Mouse (Mus musculus) midbrain, embryonic 11.5 days (tissue): Measurements from ENCODE around the gene Tctn3. TPM values are rescaled to one million over a fixed set of nuclear protein-coding genes. Genes with fewer than 3 reads are reported as not detected.
"Not testable (repeated sequence)": the region's sequence is repeated elsewhere in the genome, so short reads cannot be mapped to it uniquely, and the experiment has no call there.

Experiments
- ATAC-seq: fragments of 200-750 bp; cut with Nextera tagmentation; 2 replicates; pipeline ENCODE4 v1.8.0; 2017; ENCODE audit warnings: moderate TSS enrichment, moderate library complexity; ENCODE audit not compliant: low FRiP score
- DNase-seq: peaks from one replicate; pipeline ENCODE4 v3.0.0; 2015; ENCODE audit warnings: low spot score; ENCODE audit errors: missing footprints
- H3K27ac ChIP-seq: fragments of 300-500 bp; sonication (generic); 2 replicates; pipeline ENCODE4 v1.5.1; 2014; ENCODE audit warnings: low read depth, low read length
- H3K27me3 ChIP-seq: fragments of 300-500 bp; sonication (generic); 2 replicates; pipeline ENCODE4 v1.6.1; 2014; ENCODE audit warnings: mild to moderate bottlenecking, low read length, moderate library complexity, mixed read lengths; ENCODE audit not compliant: control insufficient read depth, insufficient read depth
- H3K36me3 ChIP-seq: fragments of 300-500 bp; sonication (generic); 2 replicates; pipeline ENCODE4 v1.6.1; 2014; ENCODE audit warnings: mild to moderate bottlenecking, low read length, moderate library complexity, mixed read lengths; ENCODE audit not compliant: control insufficient read depth, insufficient read depth
- H3K4me1 ChIP-seq: fragments of 300-500 bp; sonication (generic); 2 replicates; pipeline ENCODE4 v1.6.1; 2014; ENCODE audit warnings: low read length; ENCODE audit not compliant: control insufficient read depth, insufficient read depth
- H3K4me2 ChIP-seq: fragments of 300-500 bp; sonication (generic); 2 replicates; pipeline ENCODE4 v1.6.1; 2014; ENCODE audit warnings: mild to moderate bottlenecking, moderate library complexity
- H3K4me3 ChIP-seq: fragments of 300-500 bp; sonication (generic); 2 replicates; pipeline ENCODE4 v1.5.1; 2014; ENCODE audit warnings: low read depth, low read length
- H3K9ac ChIP-seq: fragments of 300-500 bp; sonication (generic); 2 replicates; pipeline ENCODE4 v1.6.1; 2014; ENCODE audit warnings: low read length
- H3K9me3 ChIP-seq: fragments of 300-500 bp; sonication (generic); 2 replicates; pipeline ENCODE4 v1.6.1; 2016; ENCODE audit warnings: low read length; ENCODE audit not compliant: control insufficient read depth
- whole genome bisulfite sequencing: fragments of 180-500 bp; shearing (Covaris S2); extraction: QIAGEN DNeasy Blood & Tissue Kit; methylation state at CpG from one replicate; pipeline ENCODE4 v1.1.7; 2014; 5-methylcytosine and 5-hydroxymethylcytosine counted together
- polyA plus RNA-seq: library from polyadenylated mRNA; unstranded; fragments of >200 nt; fragmentation: Nextera tagmentation; extraction: Ambion mirVana; gene quantifications from 2 replicates; pipeline ENCODE4 v1.2.1, GENCODE M21; 2014

Gene Tctn3
- polyA plus RNA-seq, 1 experiment from 2014 or later = 10.9 TPM

GRCm38 (mm10) chr19:40632668-40633067, 20.6 kb upstream of the Tctn3 start:
- DNase-seq = no peak
- ATAC-seq = no peak
- no peaks in the 10 kb centered on the region for H3K27me3 ChIP-seq
- H3K4me2 ChIP-seq = no peak overlapping the region
- no peaks in the 10 kb centered on the region for H3K36me3 ChIP-seq
- H3K4me1 ChIP-seq = no peaks in the 10 kb centered on the region
- no peak overlapping the region for H3K27ac ChIP-seq
- no peaks in the 10 kb centered on the region for H3K9me3 ChIP-seq
- WGBS = 85% methylated on average over 5 of the region's 5 CpGs
- no peak overlapping the region for H3K4me3 ChIP-seq
- no peak overlapping the region for H3K9ac ChIP-seq

GRCm38 (mm10) chr19:40632193-40632592, 20.2 kb upstream of the Tctn3 start:
- Histone ChIP-seq H3K4me1 (no peaks in the 10 kb centered on the region), H3K4me3 (no peak overlapping the region), H3K27ac (no peak overlapping the region), H3K4me2 (no peak overlapping the region), H3K36me3 (no peaks in the 10 kb centered on the region), H3K27me3 (no peaks in the 10 kb centered on the region), H3K9me3 (no peaks in the 10 kb centered on the region), H3K9ac (no peak overlapping the region)
- no peak for ATAC-seq
- 86% methylated on average over 3 of the region's 3 CpGs for WGBS
- no peak for DNase-seq

- H3K4me2 ChIP-seq = no peak overlapping the region
- no peak for ATAC-seq
- H3K27ac ChIP-seq = no peak overlapping the region
- no peaks in the 10 kb centered on the region for H3K27me3 ChIP-seq
- DNase-seq = no peak
- H3K4me1 ChIP-seq = no peaks in the 10 kb centered on the region
- no peak overlapping the region for H3K9ac ChIP-seq
- H3K9me3 ChIP-seq = no peaks in the 10 kb centered on the region
- no peaks in the 10 kb centered on the region for H3K36me3 ChIP-seq
- 91% methylated on average over 7 of the region's 7 CpGs for WGBS
- H3K4me3 ChIP-seq = no peak overlapping the region
These were observed 18.6 kb upstream of the Tctn3 start for GRCm38 (mm10) chr19:40630606-40631005.

GRCm38 (mm10) chr19:40630096-40630495, 18.1 kb upstream of the Tctn3 start:
- no peak overlapping the region for H3K4me2 ChIP-seq
- ATAC-seq = no peak
- H3K27me3 ChIP-seq = no peaks in the 10 kb centered on the region
- H3K36me3 ChIP-seq = no peaks in the 10 kb centered on the region
- no peak overlapping the region for H3K9ac ChIP-seq
- WGBS = 88% methylated on average over 3 of the region's 3 CpGs
- H3K4me3 ChIP-seq = no peak overlapping the region
- H3K9me3 ChIP-seq = no peaks in the 10 kb centered on the region
- no peaks in the 10 kb centered on the region for H3K4me1 ChIP-seq
- no peak for DNase-seq
- no peak overlapping the region for H3K27ac ChIP-seq

- H3K27me3 ChIP-seq = no peaks in the 10 kb centered on the region
These were observed 16.9 kb upstream of the Tctn3 start for GRCm38 (mm10) chr19:40628950-40629349.

GRCm38 (mm10) chr19:40625935-40626334, 13.9 kb upstream of the Tctn3 start:
- Histone ChIP-seq H3K9me3 (no peaks in the 10 kb centered on the region), H3K27ac (no peak overlapping the region), H3K4me1 (no peaks in the 10 kb centered on the region), H3K4me3 (no peak overlapping the region), H3K27me3 (no peaks in the 10 kb centered on the region), H3K36me3 (no peaks in the 10 kb centered on the region), H3K4me2 (no peak overlapping the region), H3K9ac (no peak overlapping the region)
- ATAC-seq (no peak), DNase-seq (no peak)
- WGBS = 84% methylated on average over 12 of the region's 12 CpGs

More at GRCm38 (mm10) chr19:40628950-40629349, 16.9 kb upstream of the Tctn3 start:
- Histone ChIP-seq H3K9ac (no peak overlapping the region), H3K4me2 (no peak overlapping the region), H3K4me3 (no peak overlapping the region), H3K4me1 (no peaks in the 10 kb centered on the region), H3K9me3 (no peaks in the 10 kb centered on the region), H3K36me3 (no peaks in the 10 kb centered on the region), H3K27ac (no peak overlapping the region)
- no peak for DNase-seq
- no peak for ATAC-seq

- not testable (repeated sequence) for H3K9ac ChIP-seq
These were observed 9.6 kb upstream of the Tctn3 start for GRCm38 (mm10) chr19:40621616-40622015.

GRCm38 (mm10) chr19:40616021-40616420, 4.0 kb upstream of the Tctn3 start:
- WGBS = 95% methylated on average over 7 of the region's 7 CpGs
- H3K4me3 ChIP-seq = no peak overlapping the region

More at GRCm38 (mm10) chr19:40621616-40622015, 9.6 kb upstream of the Tctn3 start:
- H3K27ac ChIP-seq, H3K4me2 ChIP-seq, DNase-seq, H3K4me1 ChIP-seq, ATAC-seq, H3K4me3 ChIP-seq, H3K36me3 ChIP-seq, H3K9me3 ChIP-seq, H3K27me3 ChIP-seq: not testable (repeated sequence)
- WGBS = 60% methylated on average over 9 of the region's 26 CpGs

GRCm38 (mm10) chr19:40614811-40615210, 2.8 kb upstream of the Tctn3 start:
- Histone ChIP-seq H3K27ac (no peak overlapping the region), H3K4me1 (peaks cover 7% of the 10 kb centered on the region), H3K4me3 (no peak overlapping the region), H3K4me2 (no peak overlapping the region), H3K9ac (no peak overlapping the region), H3K9me3 (no peaks in the 10 kb centered on the region), H3K27me3 (no peaks in the 10 kb centered on the region), H3K36me3 (no peaks in the 10 kb centered on the region)
- 89% methylated on average over 7 of the region's 7 CpGs for WGBS
- ATAC-seq (no peak), DNase-seq (no peak)

More at GRCm38 (mm10) chr19:40616021-40616420, 4.0 kb upstream of the Tctn3 start:
- DNase-seq (no peak), ATAC-seq (no peak)
- no peak overlapping the region for H3K9ac ChIP-seq
- no peak overlapping the region for H3K27ac ChIP-seq
- peaks cover 6% of the 10 kb centered on the region for H3K4me1 ChIP-seq
- H3K27me3 ChIP-seq = no peaks in the 10 kb centered on the region
- H3K36me3 ChIP-seq = no peaks in the 10 kb centered on the region
- no peaks in the 10 kb centered on the region for H3K9me3 ChIP-seq
- H3K4me2 ChIP-seq = no peak overlapping the region

GRCm38 (mm10) chr19:40607676-40608075, 4.4 kb downstream of the Tctn3 start:
- Histone ChIP-seq H3K4me3 (no peak overlapping the region), H3K27ac (no peak overlapping the region), H3K9me3 (no peaks in the 10 kb centered on the region), H3K36me3 (peaks cover 3% of the 10 kb centered on the region), H3K4me1 (peaks cover 7% of the 10 kb centered on the region), H3K27me3 (no peaks in the 10 kb centered on the region), H3K9ac (no peak overlapping the region), H3K4me2 (no peak overlapping the region)
- DNase-seq (no peak), ATAC-seq (no peak)
- 91% methylated on average over 6 of the region's 6 CpGs for WGBS
